Mouse (Mus musculus): ENCODE data around the gene Kremen1.

Kremen1 gene

GRCm38 (mm10) chr11:5294805-5295204 lies 33.4 kb upstream of the Kremen1 start:
- peaks cover 5% of the 10 kb centered on the region; the same call in 1 of the 2 replicates for H3K36me3 ChIP-seq (ENCODE audit: insufficient read depth, low read length)
- TF ChIP-seq CTCF (conservative IDR thresholded peaks at IDR 0.05; ENCODE audit: low read length): no peak
- no peak for TF ChIP-seq POU5F1 (IDR thresholded peaks at IDR 0.05; ENCODE audit: borderline replicate concordance, low read length)
- no peak for TF ChIP-seq NANOG (IDR thresholded peaks at IDR 0.05; ENCODE audit: borderline replicate concordance, low read length)
- no peak overlapping the region for H3K4me3 ChIP-seq (replicated peaks; ENCODE audit: low read length)
- no peaks in the 10 kb centered on the region for H3K9me3 ChIP-seq (ENCODE audit: low read length)
- peaks cover 14% of the 10 kb centered on the region for H3K4me1 ChIP-seq (replicated peaks; ENCODE audit: low read depth, low read length)
- no peaks in the 10 kb centered on the region for H3K27me3 ChIP-seq (ENCODE audit: insufficient read depth, low read length)

- H3K27me3 ChIP-seq (ENCODE audit: insufficient read depth, low read length): no peaks in the 10 kb centered on the region
- peaks cover 43% of the 10 kb centered on the region for H3K36me3 ChIP-seq (ENCODE audit: insufficient read depth, low read length)
- peak; percentile 98 for TF ChIP-seq CTCF (conservative IDR thresholded peaks at IDR 0.05; ENCODE audit: low read length)
- TF ChIP-seq POU5F1 (IDR thresholded peaks at IDR 0.05; ENCODE audit: borderline replicate concordance, low read length): no peak
- no peaks in the 10 kb centered on the region for H3K9me3 ChIP-seq (ENCODE audit: low read length)
- H3K4me1 ChIP-seq (replicated peaks; ENCODE audit: low read depth, low read length): 0 out of 2 replicates have a peak, but pooled peaks cover 3% of the 10 kb centered on the region
- H3K4me3 ChIP-seq (replicated peaks; ENCODE audit: low read length): no peak overlapping the region
These were observed 29.3 kb upstream of the Kremen1 start for GRCm38 (mm10) chr11:5290691-5291090.

- Histone ChIP-seq H3K4me1 (replicated peaks; ENCODE audit: low read depth, low read length) (0 out of 2 replicates have a peak, but pooled peaks cover 3% of the 10 kb centered on the region), H3K4me3 (replicated peaks; ENCODE audit: low read length) (no peak overlapping the region), H3K36me3 (ENCODE audit: insufficient read depth, low read length) (peaks cover 50% of the 10 kb centered on the region), H3K27me3 (ENCODE audit: insufficient read depth, low read length) (no peaks in the 10 kb centered on the region), H3K9me3 (ENCODE audit: low read length) (no peaks in the 10 kb centered on the region)
- TF ChIP-seq POU5F1 (IDR thresholded peaks at IDR 0.05; ENCODE audit: borderline replicate concordance, low read length) (no peak), CTCF (conservative IDR thresholded peaks at IDR 0.05; ENCODE audit: low read length) (no peak), NANOG (IDR thresholded peaks at IDR 0.05; ENCODE audit: borderline replicate concordance, low read length) (no peak)
These were observed 28.6 kb upstream of the Kremen1 start for GRCm38 (mm10) chr11:5289826-5290580.

GRCm38 (mm10) chr11:5283987-5284386 lies 22.6 kb upstream of the Kremen1 start:
- H3K36me3 ChIP-seq (ENCODE audit: insufficient read depth, low read length): peaks cover 95% of the 10 kb centered on the region
- no peaks in the 10 kb centered on the region for H3K27me3 ChIP-seq (ENCODE audit: insufficient read depth, low read length)
- TF ChIP-seq NANOG (IDR thresholded peaks at IDR 0.05; ENCODE audit: borderline replicate concordance, low read length): no peak
- no peak for TF ChIP-seq CTCF (conservative IDR thresholded peaks at IDR 0.05; ENCODE audit: low read length)
- no peak for TF ChIP-seq POU5F1 (IDR thresholded peaks at IDR 0.05; ENCODE audit: borderline replicate concordance, low read length)
- no peak overlapping the region for H3K4me3 ChIP-seq (replicated peaks; ENCODE audit: low read length)
- peaks cover 7% of the 10 kb centered on the region for H3K4me1 ChIP-seq (replicated peaks; ENCODE audit: low read depth, low read length)
- H3K9me3 ChIP-seq (ENCODE audit: low read length): no peaks in the 10 kb centered on the region

GRCm38 (mm10) chr11:5280932-5281331 lies 19.6 kb upstream of the Kremen1 start:
- Histone ChIP-seq H3K27me3 (ENCODE audit: insufficient read depth, low read length) (no peaks in the 10 kb centered on the region), H3K4me3 (replicated peaks; ENCODE audit: low read length) (no peak overlapping the region), H3K9me3 (ENCODE audit: low read length) (no peaks in the 10 kb centered on the region), H3K4me1 (replicated peaks; ENCODE audit: low read depth, low read length) (peaks cover 17% of the 10 kb centered on the region), H3K36me3 (ENCODE audit: insufficient read depth, low read length) (peaks cover 71% of the 10 kb centered on the region)
- TF ChIP-seq POU5F1 (IDR thresholded peaks at IDR 0.05; ENCODE audit: borderline replicate concordance, low read length) (no peak), NANOG (IDR thresholded peaks at IDR 0.05; ENCODE audit: borderline replicate concordance, low read length) (no peak), CTCF (conservative IDR thresholded peaks at IDR 0.05; ENCODE audit: low read length) (no peak)

- no peaks in the 10 kb centered on the region for H3K27me3 ChIP-seq (ENCODE audit: insufficient read depth, low read length)
- TF ChIP-seq NANOG (IDR thresholded peaks at IDR 0.05; ENCODE audit: borderline replicate concordance, low read length) (no peak), POU5F1 (IDR thresholded peaks at IDR 0.05; ENCODE audit: borderline replicate concordance, low read length) (no peak), CTCF (conservative IDR thresholded peaks at IDR 0.05; ENCODE audit: low read length) (no peak)
- H3K4me1 ChIP-seq (replicated peaks; ENCODE audit: low read depth, low read length): peaks cover 25% of the 10 kb centered on the region
- no peak overlapping the region for H3K4me3 ChIP-seq (replicated peaks; ENCODE audit: low read length)
- H3K36me3 ChIP-seq (ENCODE audit: insufficient read depth, low read length): peaks cover 46% of the 10 kb centered on the region
- no peaks in the 10 kb centered on the region for H3K9me3 ChIP-seq (ENCODE audit: low read length)
These were observed 17.1 kb upstream of the Kremen1 start for GRCm38 (mm10) chr11:5278463-5278862.

GRCm38 (mm10) chr11:5277307-5277971 lies 16.1 kb upstream of the Kremen1 start:
- Histone ChIP-seq H3K4me1 (replicated peaks; ENCODE audit: low read depth, low read length) (peaks cover 35% of the 10 kb centered on the region), H3K36me3 (ENCODE audit: insufficient read depth, low read length) (peaks cover 36% of the 10 kb centered on the region), H3K9me3 (ENCODE audit: low read length) (no peaks in the 10 kb centered on the region), H3K27me3 (ENCODE audit: insufficient read depth, low read length) (no peaks in the 10 kb centered on the region), H3K4me3 (replicated peaks; ENCODE audit: low read length) (no peak overlapping the region)
- TF ChIP-seq POU5F1 (IDR thresholded peaks at IDR 0.05; ENCODE audit: borderline replicate concordance, low read length) (no peak), NANOG (IDR thresholded peaks at IDR 0.05; ENCODE audit: borderline replicate concordance, low read length) (no peak), CTCF (conservative IDR thresholded peaks at IDR 0.05; ENCODE audit: low read length) (no peak)

GRCm38 (mm10) chr11:5275216-5275615 lies 13.9 kb upstream of the Kremen1 start:
- peaks cover 51% of the 10 kb centered on the region for H3K4me1 ChIP-seq (replicated peaks; ENCODE audit: low read depth, low read length)
- H3K27me3 ChIP-seq (ENCODE audit: insufficient read depth, low read length): no peaks in the 10 kb centered on the region
- no peak for TF ChIP-seq POU5F1 (IDR thresholded peaks at IDR 0.05; ENCODE audit: borderline replicate concordance, low read length)
- TF ChIP-seq CTCF (conservative IDR thresholded peaks at IDR 0.05; ENCODE audit: low read length): no peak
- no peak for TF ChIP-seq NANOG (IDR thresholded peaks at IDR 0.05; ENCODE audit: borderline replicate concordance, low read length)
- no peaks in the 10 kb centered on the region for H3K9me3 ChIP-seq (ENCODE audit: low read length)
- H3K4me3 ChIP-seq (replicated peaks; ENCODE audit: low read length): no peak overlapping the region
- peaks cover 13% of the 10 kb centered on the region for H3K36me3 ChIP-seq (ENCODE audit: insufficient read depth, low read length)
